Mouse (Mus musculus): Measurements from ENCODE around the gene Tssk2. TPM values are rescaled to one million over a fixed set of nuclear protein-coding genes. Genes with fewer than 3 reads are reported as not detected.

Gene Tssk2
- polyA plus RNA-seq, 1 experiment: not detected

DNA sequence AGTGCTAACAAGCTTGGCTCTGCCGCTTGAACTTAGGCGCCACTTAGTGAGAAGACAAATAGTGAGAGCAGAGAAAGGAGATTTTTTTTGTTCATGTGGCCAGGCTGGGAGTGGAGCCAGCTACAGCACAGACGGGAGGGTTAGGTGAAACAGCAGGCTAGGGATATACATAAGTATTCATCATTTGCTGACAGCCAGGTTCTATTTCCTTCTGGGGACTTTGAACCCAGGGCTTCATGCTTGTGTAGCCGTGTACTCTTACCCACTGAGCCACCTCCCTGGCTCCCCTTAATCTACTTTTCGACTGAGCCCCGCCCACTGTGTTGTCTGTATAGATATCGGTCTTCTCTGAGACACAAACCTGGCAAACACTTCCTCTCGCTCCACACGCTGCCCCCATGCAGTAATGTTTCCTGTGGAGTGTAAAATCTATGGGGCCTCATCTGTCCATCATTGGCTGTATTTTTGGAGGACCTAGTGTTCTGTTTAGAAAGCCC is 40.9 kb downstream of the Tssk2 start:
- Histone ChIP-seq H3K4me1 (ENCODE audit: control insufficient read depth, insufficient read depth, low read length) (peaks cover 1% of the 10 kb centered on the region; the same call in 1 of the 2 replicates), H3K27ac (ENCODE audit: control insufficient read depth, insufficient read depth, low read depth, low read length, poor library complexity) (peak overlapping the region; percentile 4; the same call in 1 of the 2 replicates), H3K4me3 (replicated peaks; ENCODE audit: control insufficient read depth, low read depth, low read length) (no peak overlapping the region)
- WGBS: 23% methylated on average over 9 of the region's 9 CpGs
- TF ChIP-seq CTCF (IDR thresholded peaks at IDR 0.05; ENCODE audit: control insufficient read depth, insufficient read depth, low read length) (no peak), POLR2A (IDR thresholded peaks at IDR 0.05; ENCODE audit: borderline replicate concordance, control insufficient read depth, low read depth, low read length) (no peak)

DNA sequence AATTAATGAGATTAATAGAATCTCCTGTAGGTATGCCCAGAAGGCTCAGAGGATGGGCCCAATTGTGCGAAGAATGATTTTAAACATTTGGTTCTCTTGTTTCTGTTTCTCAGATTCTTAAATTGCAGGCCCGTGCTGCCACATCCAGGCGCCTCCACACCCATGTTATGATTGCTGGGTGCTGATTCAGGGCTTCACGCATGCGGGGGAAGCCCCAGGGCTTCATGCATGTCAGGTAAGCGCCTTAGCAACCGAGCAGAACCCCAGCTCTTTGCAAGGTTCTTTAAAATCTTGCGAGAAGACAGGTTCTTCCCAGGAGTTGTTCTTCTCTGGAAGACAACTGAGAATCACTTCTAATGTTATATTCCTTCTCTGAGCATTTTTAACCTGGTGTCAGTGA is 45.0 kb downstream of the Tssk2 start:
- 87% methylated on average over 8 of the region's 8 CpGs for WGBS
- no peak overlapping the region for H3K4me3 ChIP-seq (replicated peaks; ENCODE audit: control insufficient read depth, low read depth, low read length)
- TF ChIP-seq CTCF (IDR thresholded peaks at IDR 0.05; ENCODE audit: control insufficient read depth, insufficient read depth, low read length): no peak
- TF ChIP-seq POLR2A (IDR thresholded peaks at IDR 0.05; ENCODE audit: borderline replicate concordance, control insufficient read depth, low read depth, low read length): no peak
- H3K4me1 ChIP-seq (ENCODE audit: control insufficient read depth, insufficient read depth, low read length): no peaks in the 10 kb centered on the region
- H3K27ac ChIP-seq (ENCODE audit: control insufficient read depth, insufficient read depth, low read depth, low read length, poor library complexity): no peak overlapping the region

DNA sequence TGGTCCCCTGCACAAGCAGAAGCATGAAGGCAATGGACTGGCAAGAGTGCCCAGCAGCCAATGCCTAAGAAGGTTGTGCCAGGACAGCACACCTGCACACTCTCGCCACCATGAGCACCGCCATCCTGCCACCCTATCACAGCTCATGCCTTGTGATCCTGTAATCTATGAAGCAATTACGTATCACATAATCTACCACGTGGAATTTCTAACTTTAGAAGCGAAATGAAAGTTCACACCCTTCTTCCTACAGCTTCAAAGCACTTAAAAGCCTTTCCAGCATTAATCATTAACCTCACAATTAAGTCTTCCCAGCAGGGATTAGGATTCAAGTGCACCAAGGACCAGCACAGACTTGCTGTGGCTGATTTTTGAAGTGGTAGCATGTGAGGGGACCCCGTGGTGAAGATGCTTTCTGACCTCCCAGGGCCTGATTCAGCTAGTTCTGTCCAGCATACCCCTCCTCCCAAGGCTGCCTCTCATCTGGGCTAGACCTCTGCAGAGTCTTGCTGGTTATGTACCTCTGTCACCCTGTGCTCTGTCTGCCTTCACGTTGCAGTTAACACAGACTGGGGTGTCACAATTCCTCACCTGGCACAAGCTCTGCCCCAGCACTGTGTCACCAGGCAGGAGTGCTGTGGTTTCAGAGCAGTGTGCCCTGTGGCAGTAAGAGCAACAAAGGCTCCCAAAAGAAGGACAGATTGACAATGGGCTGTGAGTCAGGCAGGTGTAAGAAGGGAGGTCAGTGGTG is 46.8 kb downstream of the Tssk2 start:
- WGBS: 59% methylated on average over 7 of the region's 7 CpGs
- Histone ChIP-seq H3K4me3 (replicated peaks; ENCODE audit: control insufficient read depth, low read depth, low read length) (no peak overlapping the region), H3K27ac (ENCODE audit: control insufficient read depth, insufficient read depth, low read depth, low read length, poor library complexity) (no peak overlapping the region), H3K4me1 (ENCODE audit: control insufficient read depth, insufficient read depth, low read length) (no peaks in the 10 kb centered on the region)
- TF ChIP-seq POLR2A (IDR thresholded peaks at IDR 0.05; ENCODE audit: borderline replicate concordance, control insufficient read depth, low read depth, low read length) (no peak), CTCF (IDR thresholded peaks at IDR 0.05; ENCODE audit: control insufficient read depth, insufficient read depth, low read length) (no peak)

GRCm38 (mm10) chr16:17949421-17949877 is 51.0 kb downstream of the Tssk2 start:
- 42% methylated on average over 2 of the region's 2 CpGs for WGBS
- no peak overlapping the region for H3K4me3 ChIP-seq (replicated peaks; ENCODE audit: control insufficient read depth, low read depth, low read length)
- TF ChIP-seq POLR2A (IDR thresholded peaks at IDR 0.05; ENCODE audit: borderline replicate concordance, control insufficient read depth, low read depth, low read length): no peak
- no peak for TF ChIP-seq CTCF (IDR thresholded peaks at IDR 0.05; ENCODE audit: control insufficient read depth, insufficient read depth, low read length)
- no peak overlapping the region for H3K27ac ChIP-seq (ENCODE audit: control insufficient read depth, insufficient read depth, low read depth, low read length, poor library complexity)
- H3K4me1 ChIP-seq (ENCODE audit: control insufficient read depth, insufficient read depth, low read length): no peaks in the 10 kb centered on the region

Other genes starting within 250 kb of the Tssk2 start
- gene Med15, start 165.7 kb upstream of the Tssk2 start, polyA plus RNA-seq (2011; ENCODE audit: insufficient read depth, insufficient read length, low replicate concordance, missing spikeins): 22.5 and 38.0 TPM in 2 replicates
- gene Klhl22, start 139.0 kb upstream of the Tssk2 start, polyA plus RNA-seq (2011; ENCODE audit: insufficient read depth, insufficient read length, low replicate concordance, missing spikeins): 5.7 and 7.8 TPM in 2 replicates
- gene Scarf2, start 101.4 kb upstream of the Tssk2 start, polyA plus RNA-seq (2011; ENCODE audit: insufficient read depth, insufficient read length, low replicate concordance, missing spikeins): 2.5 and 5.7 TPM in 2 replicates
- gene B830017H08Rik, start 65.5 kb upstream of the Tssk2 start, polyA plus RNA-seq (2011; ENCODE audit: insufficient read depth, insufficient read length, low replicate concordance, missing spikeins): not detected in 2 replicates
- gene Car15, start 60.3 kb upstream of the Tssk2 start, polyA plus RNA-seq (2011; ENCODE audit: insufficient read depth, insufficient read length, low replicate concordance, missing spikeins): 7.3 and 23.5 TPM in 2 replicates
- gene Gm20518, start 7.0 kb upstream of the Tssk2 start, polyA plus RNA-seq (2011; ENCODE audit: insufficient read depth, insufficient read length, low replicate concordance, missing spikeins): 0.66 and 2.2 TPM in 2 replicates
- not detected in 2 replicates for gene Tssk1, start 4.4 kb upstream of the Tssk2 start, polyA plus RNA-seq (2011; ENCODE audit: insufficient read depth, insufficient read length, low replicate concordance, missing spikeins)
- 7.7 and 22.4 TPM in 2 replicates for gene Dgcr2, start 75 bp upstream of the Tssk2 start, polyA plus RNA-seq (2011; ENCODE audit: insufficient read depth, insufficient read length, low replicate concordance, missing spikeins)
- 14.2 and 19.2 TPM in 2 replicates for gene Ess2, start 12.7 kb downstream of the Tssk2 start, polyA plus RNA-seq (2011; ENCODE audit: insufficient read depth, insufficient read length, low replicate concordance, missing spikeins)
- gene Gsc2, start 16.4 kb downstream of the Tssk2 start, polyA plus RNA-seq (2011; ENCODE audit: insufficient read depth, insufficient read length, low replicate concordance, missing spikeins): not detected in 2 replicates
- 15.2 and 19.9 TPM in 2 replicates for gene Slc25a1, start 29.6 kb downstream of the Tssk2 start, polyA plus RNA-seq (2011; ENCODE audit: insufficient read depth, insufficient read length, low replicate concordance, missing spikeins)
- gene Vpreb2, start 81.8 kb downstream of the Tssk2 start, polyA plus RNA-seq (2011; ENCODE audit: insufficient read depth, insufficient read length, low replicate concordance, missing spikeins): 3.1 TPM in 1 of 2 replicates, not detected in the other
- 39.7 and 71.5 TPM in 2 replicates for gene Dgcr6, start 154.2 kb downstream of the Tssk2 start, polyA plus RNA-seq (2011; ENCODE audit: insufficient read depth, insufficient read length, low replicate concordance, missing spikeins)
- gene Prodh, start 191.6 kb downstream of the Tssk2 start, polyA plus RNA-seq (2011; ENCODE audit: insufficient read depth, insufficient read length, low replicate concordance, missing spikeins): 7.8 and 20.6 TPM in 2 replicates
- gene Rtn4r, start 229.0 kb downstream of the Tssk2 start, polyA plus RNA-seq (2011; ENCODE audit: insufficient read depth, insufficient read length, low replicate concordance, missing spikeins): 0.77 and 1.2 TPM in 2 replicates

Measured in bone marrow, adult 2 months (tissue).